Mouse (Mus musculus) olfactory bulb, adult 2 months (tissue): Measurements from ENCODE around the gene Amdhd2. TPM values are rescaled to one million over a fixed set of nuclear protein-coding genes. Genes with fewer than 3 reads are reported as not detected.
"Not testable (repeated sequence)": the region's sequence is repeated elsewhere in the genome, so short reads cannot be mapped to it uniquely, and the experiment has no call there.

Experiments
- H3K27ac ChIP-seq: fragments of 200-500 bp; 2 replicates; pipeline ENCODE4 v1.5.1; 2012; ENCODE audit warnings: low read depth, low read length; ENCODE audit not compliant: insufficient read depth
- H3K4me1 ChIP-seq: fragments of 200-500 bp; 2 replicates; pipeline ENCODE4 v1.6.1; 2012; ENCODE audit warnings: low read length; ENCODE audit not compliant: control insufficient read depth, insufficient read depth
- H3K4me3 ChIP-seq: fragments of 200-500 bp; 2 replicates; pipeline ENCODE4 v1.5.1; 2012; ENCODE audit warnings: mild to moderate bottlenecking, low read depth, low read length, moderate library complexity; ENCODE audit not compliant: insufficient read depth
- CTCF ChIP-seq: fragments of 200-500 bp; IDR thresholded peaks from 2 replicates; pipeline ENCODE4 v1.5.1; 2012; ENCODE audit warnings: low read depth, mild to moderate bottlenecking, low read length, moderate library complexity; ENCODE audit not compliant: insufficient read depth
- POLR2A ChIP-seq: fragments of 200-500 bp; IDR thresholded peaks from 2 replicates; pipeline ENCODE4 v1.6.1; 2012; ENCODE audit warnings: mild to moderate bottlenecking, low read depth, low read length, moderate library complexity; ENCODE audit not compliant: insufficient read depth
- WGBS: fragments of 180-500 bp; shearing (Covaris S2); methylation state at CpG from one replicate; pipeline ENCODE4 v1.1.7; 2018; 5-methylcytosine and 5-hydroxymethylcytosine counted together
- polyA plus RNA-seq: library from polyadenylated mRNA; stranded (reverse); fragments of >200 nt; gene quantifications from 2 replicates; pipeline ENCODE4 v1.2.4, GENCODE M21; 2012; ENCODE audit warnings: low replicate concordance; ENCODE audit not compliant: missing spikeins, insufficient read depth, insufficient read length

Amdhd2 gene
- polyA plus RNA-seq, 1 experiment = not detected

GRCm38 (mm10) chr17:24131570-24131969 lies 32.0 kb downstream of the Amdhd2 start:
- H3K4me1 ChIP-seq = no peaks in the 10 kb centered on the region
- no peak overlapping the region for H3K27ac ChIP-seq
- H3K4me3 ChIP-seq = no peak overlapping the region
- TF ChIP-seq CTCF (no peak), POLR2A (no peak)
- 85% methylated on average over 3 of the region's 3 CpGs for WGBS

- not testable (repeated sequence) for H3K27ac ChIP-seq, H3K4me3 ChIP-seq, H3K4me1 ChIP-seq
- WGBS = 89% methylated on average over 4 of the region's 4 CpGs
These were observed 34.3 kb downstream of the Amdhd2 start for GRCm38 (mm10) chr17:24129246-24129645.

GRCm38 (mm10) chr17:24127592-24127991 lies 36.0 kb downstream of the Amdhd2 start:
- Histone ChIP-seq H3K27ac (no peak overlapping the region), H3K4me3 (no peak overlapping the region), H3K4me1 (no peaks in the 10 kb centered on the region; the same call in 1 of the 2 replicates)
- no peak for TF ChIP-seq CTCF
- TF ChIP-seq POLR2A = no peak
- 55% methylated on average over 1 of the region's 1 CpGs for WGBS

- TF ChIP-seq POLR2A (no peak), CTCF (no peak)
- Histone ChIP-seq H3K4me1 (no peaks in the 10 kb centered on the region; the same call in 1 of the 2 replicates), H3K27ac (no peak overlapping the region), H3K4me3 (no peak overlapping the region)
- 74% methylated on average over 3 of the region's 3 CpGs for WGBS
These were observed 36.8 kb downstream of the Amdhd2 start for GRCm38 (mm10) chr17:24126801-24127200.

GRCm38 (mm10) chr17:24119446-24119845 lies 44.1 kb downstream of the Amdhd2 start:
- WGBS = 70% methylated on average over 3 of the region's 3 CpGs
- Histone ChIP-seq H3K4me1 (peaks cover 2% of the 10 kb centered on the region; the same call in 1 of the 2 replicates), H3K4me3 (no peak overlapping the region), H3K27ac (no peak overlapping the region)
- TF ChIP-seq CTCF = no peak
- TF ChIP-seq POLR2A = no peak

- peaks cover 5% of the 10 kb centered on the region; the same call in 1 of the 2 replicates for H3K4me1 ChIP-seq
- no peak overlapping the region for H3K27ac ChIP-seq
- TF ChIP-seq POLR2A (no peak), CTCF (no peak)
- H3K4me3 ChIP-seq = no peak overlapping the region
- WGBS = 87% methylated on average over 4 of the region's 4 CpGs
These were observed 50.5 kb downstream of the Amdhd2 start for GRCm38 (mm10) chr17:24113031-24113430.

GRCm38 (mm10) chr17:24111256-24111655 lies 52.3 kb downstream of the Amdhd2 start:
- 35% methylated on average over 1 of the region's 1 CpGs for WGBS
- H3K27ac ChIP-seq = no peak overlapping the region
- no peak overlapping the region for H3K4me3 ChIP-seq
- H3K4me1 ChIP-seq = peaks cover 4% of the 10 kb centered on the region; the same call in 1 of the 2 replicates
- TF ChIP-seq POLR2A (no peak), CTCF (no peak)

GRCm38 (mm10) chr17:24108896-24109295 lies 54.7 kb downstream of the Amdhd2 start:
- 47% methylated on average over 1 of the region's 1 CpGs for WGBS
- Histone ChIP-seq H3K4me1 (peaks cover 3% of the 10 kb centered on the region; the same call in 1 of the 2 replicates), H3K4me3 (no peak overlapping the region), H3K27ac (0 out of 2 replicates have a peak overlapping the region, but pooled peaks have one; percentile 51)
- TF ChIP-seq CTCF = no peak
- no peak for TF ChIP-seq POLR2A

Other genes starting within 250 kb of the Amdhd2 start
- not detected in 2 replicates for gene Dcpp3, start 246.3 kb downstream of the Amdhd2 start, polyA plus RNA-seq
- not detected in 2 replicates for gene Sbp, start 222.1 kb downstream of the Amdhd2 start, polyA plus RNA-seq
- gene Sbpl, start 208.5 kb downstream of the Amdhd2 start, polyA plus RNA-seq = not detected in 2 replicates
- not detected in 2 replicates for gene Prss30, start 183.2 kb downstream of the Amdhd2 start, polyA plus RNA-seq
- gene Prss22, start 165.7 kb downstream of the Amdhd2 start, polyA plus RNA-seq = not detected in 2 replicates
- not detected in 2 replicates for gene Prss27, start 125.6 kb downstream of the Amdhd2 start, polyA plus RNA-seq
- not detected in 2 replicates for gene Kctd5, start 90.3 kb downstream of the Amdhd2 start, polyA plus RNA-seq
- gene Pdpk1, start 12.8 kb downstream of the Amdhd2 start, polyA plus RNA-seq = not detected in 2 replicates
- 528 TPM in 1 of 2 replicates, not detected in the other for gene Atp6v0c, start 5.9 kb upstream of the Amdhd2 start, polyA plus RNA-seq
- not detected in 2 replicates for gene Tbc1d24, start 41.8 kb upstream of the Amdhd2 start, polyA plus RNA-seq
- gene Ntn3, start 45.8 kb upstream of the Amdhd2 start, polyA plus RNA-seq = not detected in 2 replicates
- not detected in 2 replicates for gene Tedc2, start 57.1 kb upstream of the Amdhd2 start, polyA plus RNA-seq
- not detected in 2 replicates for gene Ccnf, start 87.7 kb upstream of the Amdhd2 start, polyA plus RNA-seq
- not detected in 2 replicates for gene Abca17, start 187.3 kb upstream of the Amdhd2 start, polyA plus RNA-seq
- 91.3 TPM in 1 of 2 replicates, not detected in the other for gene Abca3, start 188.2 kb upstream of the Amdhd2 start, polyA plus RNA-seq